Mouse (Mus musculus) liver, adult 2 months (tissue): ENCODE measurements at regions not wholly inside any gene's neighbourhood (a gene's known extent, or its start where the extent isn't known, plus 50 kb on each side); places are given as distances from the start of the nearest gene placed in this dataset.

Experiments
- CTCF ChIP-seq: fragments of 200-500 bp; IDR thresholded peaks from 2 replicates; pipeline ENCODE4 v1.5.1; 2011; ENCODE audit warnings: low read depth, low read length, control low read depth
- POLR2A ChIP-seq: fragments of 200-500 bp; IDR thresholded peaks from 2 replicates; pipeline ENCODE4 v1.6.1; 2011; ENCODE audit warnings: low read length, control low read depth; ENCODE audit not compliant: insufficient read depth; ENCODE audit errors: extremely low read depth

DNA sequence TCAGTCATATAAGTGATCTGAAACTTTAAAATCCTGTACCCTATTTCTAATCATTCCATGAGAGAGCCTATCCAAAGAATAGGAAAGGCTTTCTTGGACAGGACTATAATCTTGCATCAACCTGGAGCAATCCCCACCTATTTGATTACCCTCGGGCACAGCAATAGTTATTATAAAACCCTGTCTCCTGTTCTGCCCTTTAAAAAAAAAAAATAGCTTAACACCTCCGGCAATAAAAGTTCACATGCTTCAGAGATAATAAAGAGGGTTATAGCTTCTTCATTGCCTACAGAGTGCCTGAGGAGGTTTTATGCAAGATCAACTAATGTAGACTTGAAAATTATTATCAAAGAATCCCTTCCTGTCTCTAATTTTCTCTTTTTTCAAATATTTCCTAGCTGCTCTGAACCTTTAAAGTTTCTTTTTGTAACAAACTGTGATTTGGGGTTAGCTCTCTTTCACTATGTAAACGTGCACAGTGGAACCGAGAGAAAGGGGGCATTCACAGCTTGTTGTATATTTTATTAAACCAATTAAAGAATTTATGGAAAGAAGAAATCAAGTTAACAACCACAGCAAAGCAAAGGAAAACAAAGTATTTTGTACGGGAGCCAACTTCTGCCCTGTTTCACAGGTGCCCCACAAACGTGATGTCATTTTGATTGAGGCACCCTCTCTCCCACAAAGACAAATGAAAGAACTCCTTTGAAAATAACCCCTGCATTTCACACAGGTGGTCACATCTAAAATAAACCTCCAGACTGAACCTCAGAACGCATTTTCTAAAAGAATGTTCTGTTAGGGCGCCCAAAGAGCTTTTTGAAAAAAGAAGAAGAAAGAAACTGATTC lies 225.8 kb downstream of the Atp6ap1l start:
- TF ChIP-seq CTCF (no peak), POLR2A (no peak)
